Mouse (Mus musculus): ENCODE measurements at regions not wholly inside any gene's neighbourhood (a gene's known extent, or its start where the extent isn't known, plus 50 kb on each side); places are given as distances from the start of the nearest gene placed in this dataset.

DNA sequence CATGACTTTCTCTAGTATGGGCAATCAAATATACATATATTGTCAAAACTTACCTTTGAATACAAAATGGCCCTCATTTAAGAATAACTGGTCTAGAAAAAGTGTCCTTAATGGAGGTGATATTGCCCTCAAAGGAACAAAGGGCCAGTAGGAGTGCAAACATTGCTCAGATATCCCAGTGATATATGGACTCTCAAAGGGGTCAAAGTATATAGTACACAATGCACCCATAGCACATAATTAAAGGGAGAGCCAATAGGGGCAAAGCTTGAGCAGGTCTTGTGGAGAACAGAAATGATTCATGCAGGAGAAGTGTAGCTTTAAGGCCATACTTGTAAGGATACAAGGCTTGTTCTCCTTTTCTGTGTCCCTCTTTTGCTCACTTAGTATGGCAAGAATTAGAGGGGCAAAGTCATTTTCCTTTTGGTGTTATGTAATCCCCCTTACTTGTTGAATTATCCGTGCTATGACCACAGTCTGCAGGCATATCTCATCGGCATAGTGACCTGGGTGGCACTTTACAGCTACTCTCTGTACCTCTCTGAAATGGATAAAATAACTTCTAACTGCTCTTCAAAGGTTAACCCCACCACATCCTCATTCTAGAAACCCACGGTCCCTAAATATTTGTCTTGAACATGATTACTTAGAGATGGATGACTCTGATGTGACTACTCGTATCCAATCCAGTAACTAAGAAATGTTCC is 231.6 kb upstream of the Slc7a11 start:
- Histone ChIP-seq H3K4me1 (replicated peaks; ENCODE audit: low read depth, low read length) (peaks cover 6% of the 10 kb centered on the region), H3K4me3 (replicated peaks; ENCODE audit: low read length) (no peak overlapping the region), H3K27me3 (ENCODE audit: insufficient read depth, low read length) (no peaks in the 10 kb centered on the region), H3K9me3 (ENCODE audit: low read length) (no peaks in the 10 kb centered on the region), H3K36me3 (ENCODE audit: insufficient read depth, low read length) (no peaks in the 10 kb centered on the region)
- no peak for TF ChIP-seq POU5F1 (IDR thresholded peaks at IDR 0.05; ENCODE audit: borderline replicate concordance, low read length)
- TF ChIP-seq CTCF (conservative IDR thresholded peaks at IDR 0.05; ENCODE audit: low read length): no peak
- no peak for TF ChIP-seq NANOG (IDR thresholded peaks at IDR 0.05; ENCODE audit: borderline replicate concordance, low read length)

DNA sequence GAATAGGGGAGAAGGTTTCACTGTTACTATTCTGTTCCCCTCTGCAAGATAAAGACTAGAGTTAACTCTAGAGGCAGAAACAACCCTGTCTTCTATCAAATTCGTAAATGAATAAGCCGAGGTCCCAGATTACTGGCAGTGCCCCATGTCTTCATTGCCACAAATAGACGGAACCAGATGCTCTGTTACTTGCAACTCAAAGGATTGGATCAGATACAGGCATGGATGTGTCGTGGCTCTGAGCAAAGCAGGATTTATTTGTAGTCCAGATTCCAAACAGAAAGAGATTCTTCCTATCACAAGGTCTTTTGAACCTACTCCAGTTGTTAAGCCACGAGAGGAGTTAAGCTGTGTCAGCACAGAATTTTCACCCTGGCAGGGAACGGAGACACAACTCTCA is 221.9 kb upstream of the Slc7a11 start:
- no peaks in the 10 kb centered on the region for H3K4me1 ChIP-seq (replicated peaks; ENCODE audit: low read depth, low read length)
- no peaks in the 10 kb centered on the region for H3K36me3 ChIP-seq (ENCODE audit: insufficient read depth, low read length)
- no peaks in the 10 kb centered on the region for H3K27me3 ChIP-seq (ENCODE audit: insufficient read depth, low read length)
- TF ChIP-seq CTCF (conservative IDR thresholded peaks at IDR 0.05; ENCODE audit: low read length): no peak
- TF ChIP-seq NANOG (IDR thresholded peaks at IDR 0.05; ENCODE audit: borderline replicate concordance, low read length): no peak
- TF ChIP-seq POU5F1 (IDR thresholded peaks at IDR 0.05; ENCODE audit: borderline replicate concordance, low read length): no peak
- H3K4me3 ChIP-seq (replicated peaks; ENCODE audit: low read length): no peak overlapping the region
- no peaks in the 10 kb centered on the region for H3K9me3 ChIP-seq (ENCODE audit: low read length)

DNA sequence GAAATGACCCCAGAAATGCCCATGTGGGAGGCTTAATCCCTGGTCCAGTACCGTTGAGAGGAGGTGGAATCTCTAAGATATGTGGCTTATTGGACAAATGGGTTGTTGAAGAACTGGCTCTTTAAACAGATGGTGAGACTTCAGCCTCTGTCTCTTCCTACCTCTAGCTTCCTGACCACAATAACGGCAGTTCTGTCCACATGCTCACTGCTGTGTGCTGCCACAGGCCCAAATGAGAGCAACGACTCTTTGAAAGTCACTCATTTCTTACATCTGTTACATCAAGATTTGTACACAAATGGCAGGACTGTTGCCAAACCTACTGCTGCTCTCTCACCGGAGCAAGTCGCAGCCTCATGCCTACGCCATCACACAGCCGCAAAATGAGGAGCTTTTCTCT is 217.6 kb upstream of the Slc7a11 start:
- Histone ChIP-seq H3K27me3 (ENCODE audit: insufficient read depth, low read length) (no peaks in the 10 kb centered on the region), H3K9me3 (ENCODE audit: low read length) (no peaks in the 10 kb centered on the region), H3K36me3 (ENCODE audit: insufficient read depth, low read length) (no peaks in the 10 kb centered on the region), H3K4me3 (replicated peaks; ENCODE audit: low read length) (no peak overlapping the region), H3K4me1 (replicated peaks; ENCODE audit: low read depth, low read length) (no peaks in the 10 kb centered on the region)
- no peak for TF ChIP-seq POU5F1 (IDR thresholded peaks at IDR 0.05; ENCODE audit: borderline replicate concordance, low read length)
- no peak for TF ChIP-seq CTCF (conservative IDR thresholded peaks at IDR 0.05; ENCODE audit: low read length)
- TF ChIP-seq NANOG (IDR thresholded peaks at IDR 0.05; ENCODE audit: borderline replicate concordance, low read length): no peak

DNA sequence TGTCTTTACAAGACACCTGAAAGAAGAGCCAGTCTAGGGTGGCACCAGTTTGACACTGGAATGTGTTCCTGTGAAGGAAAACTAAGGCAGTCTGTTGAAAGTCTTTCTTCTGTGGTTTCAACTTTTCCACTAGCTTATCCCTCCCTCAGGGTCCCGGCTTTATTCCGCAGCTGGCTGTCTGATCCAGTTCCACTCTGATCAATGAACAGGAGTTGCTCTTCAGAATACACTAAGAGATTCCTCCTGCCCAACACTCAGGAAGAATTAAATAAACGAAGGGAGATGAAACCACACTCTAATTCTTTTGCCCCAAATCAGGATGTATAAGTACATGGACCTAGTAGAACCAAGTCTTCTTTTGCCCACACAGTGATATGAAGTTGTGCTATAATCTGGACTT is 217.2 kb upstream of the Slc7a11 start:
- H3K4me3 ChIP-seq (replicated peaks; ENCODE audit: low read length): no peak overlapping the region
- H3K27me3 ChIP-seq (ENCODE audit: insufficient read depth, low read length): no peaks in the 10 kb centered on the region
- no peaks in the 10 kb centered on the region for H3K36me3 ChIP-seq (ENCODE audit: insufficient read depth, low read length)
- H3K9me3 ChIP-seq (ENCODE audit: low read length): no peaks in the 10 kb centered on the region
- no peaks in the 10 kb centered on the region for H3K4me1 ChIP-seq (replicated peaks; ENCODE audit: low read depth, low read length)
- no peak for TF ChIP-seq POU5F1 (IDR thresholded peaks at IDR 0.05; ENCODE audit: borderline replicate concordance, low read length)
- TF ChIP-seq NANOG (IDR thresholded peaks at IDR 0.05; ENCODE audit: borderline replicate concordance, low read length): no peak
- no peak for TF ChIP-seq CTCF (conservative IDR thresholded peaks at IDR 0.05; ENCODE audit: low read length)

DNA sequence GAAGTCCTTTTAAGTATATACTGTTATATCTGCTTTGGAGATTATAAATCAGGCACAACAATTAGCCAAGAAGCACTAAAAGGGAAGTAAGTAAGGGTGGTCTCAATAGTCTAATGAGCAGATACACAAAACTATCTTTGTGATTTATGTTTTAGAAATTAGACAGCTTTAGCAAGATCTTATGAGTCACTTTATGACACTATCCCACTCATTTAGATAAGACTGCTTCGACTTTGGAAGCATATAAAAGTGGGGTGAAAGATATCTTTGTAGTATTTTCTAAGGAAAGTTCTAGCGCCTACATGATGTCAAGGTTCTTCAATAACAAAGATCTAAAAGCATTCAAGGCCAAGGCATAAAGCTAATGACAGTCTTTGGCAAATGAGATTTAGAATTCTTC is 214.5 kb upstream of the Slc7a11 start:
- Histone ChIP-seq H3K36me3 (ENCODE audit: insufficient read depth, low read length) (no peaks in the 10 kb centered on the region), H3K9me3 (ENCODE audit: low read length) (no peaks in the 10 kb centered on the region), H3K4me3 (replicated peaks; ENCODE audit: low read length) (no peak overlapping the region), H3K27me3 (ENCODE audit: insufficient read depth, low read length) (no peaks in the 10 kb centered on the region), H3K4me1 (replicated peaks; ENCODE audit: low read depth, low read length) (no peaks in the 10 kb centered on the region)
- TF ChIP-seq NANOG (IDR thresholded peaks at IDR 0.05; ENCODE audit: borderline replicate concordance, low read length): no peak
- TF ChIP-seq POU5F1 (IDR thresholded peaks at IDR 0.05; ENCODE audit: borderline replicate concordance, low read length): no peak
- TF ChIP-seq CTCF (conservative IDR thresholded peaks at IDR 0.05; ENCODE audit: low read length): no peak

DNA sequence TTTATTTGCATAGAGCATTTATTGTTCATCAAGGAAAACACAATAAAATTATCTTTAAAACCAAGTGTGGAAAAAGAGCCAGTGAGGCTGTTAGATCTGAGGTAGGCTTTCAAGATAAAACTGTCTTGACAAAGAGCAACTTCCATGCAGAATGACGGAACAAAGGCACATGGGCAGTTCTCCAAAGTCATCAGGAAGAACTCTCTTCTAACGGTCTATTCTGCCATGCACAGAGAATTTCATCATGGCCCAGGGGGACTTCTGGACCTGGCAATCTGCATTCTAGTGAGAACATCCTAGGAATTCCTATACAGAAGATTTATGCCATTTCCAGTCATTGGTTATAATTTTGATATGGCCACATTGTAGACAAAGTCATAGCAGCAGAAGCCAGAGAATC is 211.0 kb upstream of the Slc7a11 start:
- no peaks in the 10 kb centered on the region for H3K4me1 ChIP-seq (replicated peaks; ENCODE audit: low read depth, low read length)
- no peaks in the 10 kb centered on the region for H3K9me3 ChIP-seq (ENCODE audit: low read length)
- no peaks in the 10 kb centered on the region for H3K27me3 ChIP-seq (ENCODE audit: insufficient read depth, low read length)
- H3K4me3 ChIP-seq (replicated peaks; ENCODE audit: low read length): no peak overlapping the region
- no peaks in the 10 kb centered on the region for H3K36me3 ChIP-seq (ENCODE audit: insufficient read depth, low read length)
- no peak for TF ChIP-seq CTCF (conservative IDR thresholded peaks at IDR 0.05; ENCODE audit: low read length)
- TF ChIP-seq NANOG (IDR thresholded peaks at IDR 0.05; ENCODE audit: borderline replicate concordance, low read length): no peak
- TF ChIP-seq POU5F1 (IDR thresholded peaks at IDR 0.05; ENCODE audit: borderline replicate concordance, low read length): no peak

DNA sequence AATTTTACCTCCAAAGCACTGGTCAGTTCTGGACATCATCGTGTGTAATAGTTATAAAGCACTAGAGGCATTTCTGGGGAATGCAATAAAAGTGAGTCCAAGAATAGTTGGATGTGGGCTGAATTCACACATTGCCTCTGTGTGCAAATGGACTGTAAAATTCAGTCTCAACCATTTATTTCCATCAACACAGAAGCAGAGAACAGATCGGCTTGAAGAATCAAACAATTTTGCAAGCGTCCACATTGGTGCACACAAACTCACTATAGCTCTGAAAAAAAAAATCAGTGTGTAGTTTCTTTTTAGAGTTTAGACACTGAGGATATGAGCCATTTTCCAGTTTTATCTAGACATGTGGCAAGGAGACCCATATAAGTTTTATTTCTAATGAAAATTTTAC is 208.9 kb upstream of the Slc7a11 start:
- TF ChIP-seq POU5F1 (IDR thresholded peaks at IDR 0.05; ENCODE audit: borderline replicate concordance, low read length): no peak
- TF ChIP-seq CTCF (conservative IDR thresholded peaks at IDR 0.05; ENCODE audit: low read length): no peak
- Histone ChIP-seq H3K4me3 (replicated peaks; ENCODE audit: low read length) (no peak overlapping the region), H3K9me3 (ENCODE audit: low read length) (no peaks in the 10 kb centered on the region), H3K27me3 (ENCODE audit: insufficient read depth, low read length) (no peaks in the 10 kb centered on the region), H3K36me3 (ENCODE audit: insufficient read depth, low read length) (no peaks in the 10 kb centered on the region), H3K4me1 (replicated peaks; ENCODE audit: low read depth, low read length) (no peaks in the 10 kb centered on the region)

DNA sequence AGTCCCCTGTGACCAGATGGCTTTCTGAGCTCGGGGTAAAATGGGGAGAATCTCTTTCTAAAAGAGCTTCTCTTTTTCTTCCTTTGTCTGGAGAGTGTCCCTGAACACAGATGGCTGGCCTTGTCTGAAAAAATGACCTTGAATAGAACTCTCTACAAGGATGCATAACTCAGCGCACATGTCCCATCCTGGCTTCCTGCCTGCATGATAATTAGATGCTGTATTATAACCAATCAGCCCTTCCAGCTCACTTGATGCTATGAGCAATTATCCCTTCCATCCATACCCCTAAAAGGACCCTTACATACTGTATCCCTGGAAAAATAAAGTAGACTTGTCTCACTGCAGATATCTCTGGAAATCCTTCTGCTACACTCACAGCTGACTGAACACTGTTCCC is 199.7 kb upstream of the Slc7a11 start:
- Histone ChIP-seq H3K36me3 (ENCODE audit: insufficient read depth, low read length) (no peaks in the 10 kb centered on the region), H3K27me3 (ENCODE audit: insufficient read depth, low read length) (no peaks in the 10 kb centered on the region), H3K9me3 (ENCODE audit: low read length) (no peaks in the 10 kb centered on the region), H3K4me3 (replicated peaks; ENCODE audit: low read length) (no peak overlapping the region), H3K4me1 (replicated peaks; ENCODE audit: low read depth, low read length) (no peaks in the 10 kb centered on the region)
- TF ChIP-seq POU5F1 (IDR thresholded peaks at IDR 0.05; ENCODE audit: borderline replicate concordance, low read length) (no peak), CTCF (conservative IDR thresholded peaks at IDR 0.05; ENCODE audit: low read length) (no peak), NANOG (IDR thresholded peaks at IDR 0.05; ENCODE audit: borderline replicate concordance, low read length) (no peak)

DNA sequence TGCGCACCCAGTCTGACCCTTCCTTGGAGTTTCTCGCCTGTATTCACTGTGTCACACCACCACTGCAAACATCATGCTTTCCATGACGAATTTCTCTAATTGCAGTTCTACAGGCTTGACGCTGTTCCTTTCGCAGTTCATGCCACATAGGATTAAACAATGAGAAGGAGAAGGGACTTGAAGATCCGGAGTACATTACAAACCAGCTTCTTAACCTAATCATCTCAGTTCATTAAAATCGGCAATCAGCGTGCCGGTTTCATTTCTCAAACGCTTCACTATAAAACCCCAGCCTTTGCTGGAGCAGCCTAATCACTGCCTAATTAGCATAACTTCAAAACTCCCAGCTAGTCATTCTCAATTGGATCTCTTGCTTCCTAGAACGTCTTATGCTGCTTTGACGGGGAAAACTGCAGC is 196.5 kb upstream of the Slc7a11 start:
- H3K9me3 ChIP-seq (ENCODE audit: low read length): no peaks in the 10 kb centered on the region
- TF ChIP-seq NANOG (IDR thresholded peaks at IDR 0.05; ENCODE audit: borderline replicate concordance, low read length): no peak
- no peak for TF ChIP-seq CTCF (conservative IDR thresholded peaks at IDR 0.05; ENCODE audit: low read length)
- H3K4me3 ChIP-seq (replicated peaks; ENCODE audit: low read length): no peak overlapping the region
- H3K4me1 ChIP-seq (replicated peaks; ENCODE audit: low read depth, low read length): no peaks in the 10 kb centered on the region
- H3K27me3 ChIP-seq (ENCODE audit: insufficient read depth, low read length): no peaks in the 10 kb centered on the region
- no peaks in the 10 kb centered on the region for H3K36me3 ChIP-seq (ENCODE audit: insufficient read depth, low read length)

Measured in E14TG2a.4 (cell line).